Mouse (Mus musculus) brain, embryonic 14.5 days (tissue): ENCODE data around the gene Uevld.

Source experiments
- CTCF ChIP-seq: fragments of 200-500 bp; IDR thresholded peaks from 2 replicates; pipeline ENCODE4 v1.5.1; 2012; ENCODE audit warnings: inconsistent platforms, mild to moderate bottlenecking, moderate library complexity, borderline replicate concordance; ENCODE audit not compliant: insufficient read depth, insufficient read length; ENCODE audit errors: extremely low read depth
- POLR2A ChIP-seq: fragments of 200-500 bp; IDR thresholded peaks from 2 replicates; pipeline ENCODE4 v1.6.1; 2012; ENCODE audit warnings: mild to moderate bottlenecking, inconsistent platforms, borderline replicate concordance; ENCODE audit not compliant: poor library complexity, insufficient read depth, insufficient read length, severe bottlenecking; ENCODE audit errors: extremely low read depth

DNA sequence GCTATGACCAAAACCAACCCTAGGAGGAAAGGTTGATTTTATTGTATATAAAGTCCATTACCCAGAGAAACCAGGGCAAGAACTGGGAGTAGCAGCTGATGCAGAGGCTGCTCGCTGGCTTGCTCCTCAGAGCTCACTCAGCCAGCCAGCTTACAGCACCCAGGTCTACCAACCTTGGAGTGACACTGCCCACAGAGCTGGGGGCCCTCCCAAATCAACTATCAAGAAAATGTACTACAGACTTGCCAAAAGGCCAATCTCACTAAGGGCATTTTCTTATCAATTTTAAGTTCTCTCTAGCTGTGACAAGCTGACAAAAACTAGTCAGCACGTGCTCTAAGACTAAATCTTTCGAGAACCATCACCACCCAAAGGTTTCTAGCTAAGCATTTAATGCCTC, 37.2 kb upstream of the Uevld start:
- TF ChIP-seq POLR2A (no peak), CTCF (no peak)
